Mouse (Mus musculus): ENCODE data around the gene Fshr.
A peak's percentile ranks its signal among the peaks of the same experiment; 100 is the strongest.

Gene Fshr

DNA sequence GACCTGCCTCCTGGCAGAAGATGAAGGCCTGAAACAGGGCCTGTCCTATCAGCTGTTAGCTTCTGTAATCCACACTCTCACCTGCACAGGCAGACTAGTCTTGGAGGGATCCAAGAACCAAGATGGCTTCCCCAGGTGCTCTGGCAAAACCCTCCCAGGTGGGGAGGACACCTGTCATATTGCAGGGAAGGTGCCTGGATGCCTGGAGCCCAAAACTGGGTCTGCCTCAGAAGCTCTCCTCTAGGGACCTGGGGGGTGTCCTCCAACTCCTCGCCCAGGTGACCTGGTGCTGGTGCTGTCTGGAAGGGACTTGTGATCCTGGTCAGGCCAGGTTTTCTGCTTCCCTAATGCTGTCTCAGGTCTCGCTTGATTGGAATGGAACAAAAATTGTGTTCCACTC is 167.5 kb downstream of the Fshr start:
- no peak for DNase-seq

DNA sequence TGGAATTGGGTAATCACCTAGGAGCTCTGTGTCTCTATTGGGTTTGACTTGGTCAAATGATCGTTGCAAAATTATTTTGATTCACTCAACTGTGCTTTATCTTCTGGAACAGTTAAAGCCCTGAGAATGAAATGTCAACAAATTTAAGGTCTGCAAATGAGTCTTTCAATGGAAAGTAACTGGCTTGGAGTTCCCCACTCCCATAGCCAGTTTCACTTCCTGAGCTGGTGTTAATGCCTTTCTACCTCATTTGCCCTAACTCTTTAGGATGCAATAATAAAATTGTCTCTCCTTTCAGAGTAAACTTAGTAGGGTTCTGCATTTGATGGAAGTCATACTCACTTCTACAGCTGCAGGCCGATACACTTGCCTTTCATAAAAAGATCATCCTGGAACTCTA is 181.0 kb downstream of the Fshr start:
- DNase-seq = no peak

DNA sequence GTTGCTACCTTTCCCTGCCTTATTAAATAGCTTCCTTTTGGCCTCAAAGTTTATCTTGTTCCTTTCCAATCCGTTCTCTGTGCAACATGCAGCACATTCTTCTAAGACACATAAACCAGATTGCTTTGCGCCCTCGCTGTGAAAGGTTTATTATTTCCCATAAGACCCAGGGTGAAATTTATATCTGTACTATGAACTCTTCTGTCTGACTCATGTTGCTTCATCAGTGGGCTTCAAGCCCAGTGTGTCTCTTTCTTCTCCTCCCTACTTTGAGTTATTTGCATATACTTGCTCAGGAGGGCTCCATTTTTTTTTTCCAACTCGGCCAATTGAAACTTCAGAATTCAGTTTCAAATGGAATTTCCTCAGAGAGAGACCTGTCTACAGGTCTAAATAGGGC is 183.5 kb downstream of the Fshr start:
- DNase-seq = no peak

GRCm38 (mm10) chr17:89013691-89014090 is 186.8 kb downstream of the Fshr start:
- DNase-seq = no peak

- no peak for DNase-seq
Measured at GRCm38 (mm10) chr17:89009117-89009516, 191.4 kb downstream of the Fshr start.

- DNase-seq = no peak
Measured at GRCm38 (mm10) chr17:89008680-89009079, 191.8 kb downstream of the Fshr start.

GRCm38 (mm10) chr17:89005959-89006358 is 194.5 kb downstream of the Fshr start:
- DNase-seq = no peak

- peak in 1 of 2 experiments; percentile 6 for DNase-seq
Measured at GRCm38 (mm10) chr17:88999907-89000306, 200.6 kb downstream of the Fshr start.

DNA sequence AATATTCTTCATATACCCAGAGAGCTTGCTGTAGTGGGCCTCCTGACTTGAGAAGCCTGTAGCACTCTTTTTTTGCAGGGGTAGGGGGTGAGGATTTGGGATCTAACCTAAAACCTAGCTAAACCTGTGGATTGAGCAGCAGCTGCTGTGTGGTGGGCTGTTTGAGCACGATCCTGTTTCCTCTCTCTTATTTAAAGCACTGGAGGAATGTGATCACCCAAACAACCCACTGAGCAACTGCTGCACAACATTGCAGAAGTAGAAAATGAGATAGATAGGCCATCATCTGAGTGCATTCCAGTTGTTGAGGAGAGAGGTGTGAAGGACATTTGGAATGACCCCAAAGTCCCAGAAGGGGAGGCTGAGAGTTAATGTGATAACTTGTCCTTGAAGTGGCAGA is 202.2 kb downstream of the Fshr start:
- DNase-seq = no peak

GRCm38 (mm10) chr17:88991238-88991637 is 209.2 kb downstream of the Fshr start:
- DNase-seq = no peak

- no peak for DNase-seq
Measured at GRCm38 (mm10) chr17:88980708-88981355, 219.6 kb downstream of the Fshr start.

DNA sequence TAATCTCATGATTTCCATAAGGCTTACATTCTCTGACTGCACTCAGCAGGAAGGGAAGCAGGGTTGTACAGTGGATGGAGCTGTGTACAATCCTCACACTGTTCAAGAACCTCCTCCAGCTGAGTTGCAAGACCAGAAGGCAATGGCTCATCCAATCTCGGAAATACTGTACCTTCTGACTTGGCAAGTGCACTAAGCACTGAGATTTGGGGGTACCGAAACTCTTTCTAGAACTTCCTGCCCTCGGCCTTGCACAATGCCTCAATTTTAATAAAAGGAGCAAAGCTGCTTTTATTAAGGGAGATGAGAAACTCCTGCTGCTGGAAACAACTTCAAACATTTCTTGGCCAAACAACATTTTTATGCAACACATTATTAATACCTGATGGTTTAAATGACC is 225.9 kb downstream of the Fshr start:
- DNase-seq = no peak

DNA sequence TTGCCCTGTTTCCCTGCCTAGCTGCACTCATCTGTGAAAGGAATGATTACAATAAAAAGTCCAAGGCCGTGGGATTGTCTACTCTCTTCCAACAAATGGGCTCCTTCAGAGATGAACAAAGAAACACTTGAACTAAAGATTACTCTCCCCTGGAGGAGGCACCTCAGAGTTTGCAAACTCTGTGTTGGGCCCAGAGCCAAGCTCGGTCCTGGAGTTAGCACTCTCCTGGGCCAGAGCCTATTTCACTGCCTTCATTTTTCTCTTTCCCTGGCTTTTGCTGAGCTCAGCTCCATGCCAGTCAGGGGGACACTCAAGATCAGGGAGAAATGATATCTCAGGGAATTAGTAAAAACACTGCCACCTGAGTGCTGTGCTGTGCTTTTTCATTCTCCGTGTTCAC is 234.4 kb downstream of the Fshr start:
- no peak for DNase-seq

DNA sequence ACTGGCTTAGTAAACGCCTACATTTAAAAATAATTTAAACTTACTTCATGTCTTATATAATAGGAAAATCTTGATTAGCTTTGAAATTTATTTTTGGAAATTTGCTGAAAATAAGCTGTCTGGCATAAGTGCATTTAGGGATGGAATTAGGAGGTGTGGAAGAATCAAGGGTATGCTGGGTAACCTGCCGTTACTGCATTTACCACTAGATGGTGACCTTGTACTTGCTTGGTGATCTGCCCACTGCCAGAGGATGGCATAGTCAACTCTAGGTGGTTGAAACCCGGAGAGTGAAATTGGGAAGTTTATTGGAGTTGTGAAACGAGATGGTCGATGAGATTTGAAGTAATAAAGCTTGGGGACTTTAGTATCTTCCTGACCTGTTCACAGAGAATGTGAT is 246.5 kb downstream of the Fshr start:
- peak; percentile 78 to 81 for DNase-seq

DNA sequence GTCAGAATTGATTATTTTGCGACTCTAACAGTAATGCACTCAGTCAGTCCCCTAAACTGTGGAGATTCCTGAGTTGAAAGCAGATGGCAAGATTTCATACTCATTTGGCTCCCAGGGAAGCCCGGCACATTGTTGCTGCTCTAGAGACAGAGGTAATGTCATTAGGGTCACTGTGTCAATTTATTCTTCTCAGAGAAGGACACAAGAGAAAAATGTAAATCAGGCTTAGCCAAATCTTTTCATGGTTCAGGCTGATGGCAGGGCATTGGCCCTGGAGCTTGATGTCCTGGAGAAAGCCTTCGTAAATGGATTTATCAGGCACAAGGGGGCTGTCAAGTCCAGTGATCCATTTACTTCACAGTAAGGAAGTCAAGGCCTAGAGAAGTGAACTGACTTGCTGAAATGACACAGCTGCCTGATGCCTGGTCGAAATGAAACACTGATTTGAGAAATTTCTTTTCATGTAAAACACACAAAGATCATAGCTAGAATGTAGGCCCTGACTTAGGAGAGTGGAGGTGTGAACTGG is 262.3 kb downstream of the Fshr start:
- DNase-seq = no peak

DNA sequence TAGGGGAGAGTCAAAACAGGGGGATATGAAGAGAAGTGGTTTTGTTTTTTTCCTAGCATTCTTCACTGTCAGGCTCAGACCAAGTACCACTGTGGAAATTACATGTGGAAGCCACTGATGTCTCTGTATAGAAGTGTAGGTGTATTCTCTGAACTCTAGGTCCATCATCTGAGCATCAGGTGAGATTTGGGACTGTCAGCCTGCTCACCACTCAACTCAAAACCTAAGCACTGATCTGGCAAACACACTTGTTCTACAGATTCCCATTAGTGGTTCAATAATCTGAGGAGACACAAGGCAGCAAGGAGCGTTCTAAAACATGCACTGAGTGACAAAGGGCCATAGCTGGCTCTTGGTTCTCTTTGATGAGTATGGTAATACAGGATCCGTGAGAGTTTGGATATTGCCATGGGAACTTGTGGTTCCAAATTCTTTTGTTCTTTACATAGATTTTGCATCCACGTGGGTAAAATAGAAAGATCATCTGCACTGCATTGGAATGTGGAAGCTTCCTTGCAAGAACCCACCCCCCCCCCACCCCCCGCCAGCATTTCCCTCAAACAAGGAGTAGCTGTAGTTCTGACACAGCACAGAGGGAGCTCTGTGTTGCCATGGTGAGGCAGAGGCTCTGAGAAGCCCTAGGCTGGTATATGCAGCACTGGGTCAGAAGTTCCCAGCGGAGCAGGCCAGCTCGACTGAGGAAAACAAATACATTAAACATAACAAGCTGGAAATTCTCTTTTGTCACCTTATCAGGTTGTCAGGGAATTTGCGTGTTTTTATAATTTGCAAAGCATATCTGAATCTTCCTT is 262.9 kb downstream of the Fshr start:
- peak in 1 of 2 experiments; percentile 53 for DNase-seq

DNA sequence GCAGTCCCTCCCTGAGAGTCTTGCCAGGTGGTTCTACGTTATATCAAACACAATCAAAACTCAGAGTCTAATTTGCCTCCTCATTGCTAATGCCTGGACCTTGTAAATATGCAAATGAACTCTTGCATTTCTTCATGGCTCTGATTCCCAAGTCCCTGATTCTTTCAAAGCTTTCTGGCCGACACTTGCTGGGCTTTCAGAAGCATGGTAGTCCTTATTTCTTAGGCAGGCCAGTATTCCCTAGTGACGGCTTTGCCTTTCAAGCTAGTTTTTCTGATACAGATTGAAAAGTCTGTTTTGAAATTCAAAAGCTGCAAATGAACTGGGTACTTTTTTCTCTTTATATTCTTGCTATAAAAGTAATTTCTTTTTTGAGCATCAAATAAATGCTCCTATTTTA is 263.5 kb downstream of the Fshr start:
- no peak for DNase-seq
